Mouse (Mus musculus): Measurements from ENCODE around the gene Zbtb3. TPM values are rescaled to one million over a fixed set of nuclear protein-coding genes. Genes with fewer than 3 reads are reported as not detected.
"Not testable (repeated sequence)": the region's sequence is repeated elsewhere in the genome, so short reads cannot be mapped to it uniquely, and the experiment has no call there.

Zbtb3 gene
- total RNA-seq, 2 experiments from 2014 or later: not detected

DNA sequence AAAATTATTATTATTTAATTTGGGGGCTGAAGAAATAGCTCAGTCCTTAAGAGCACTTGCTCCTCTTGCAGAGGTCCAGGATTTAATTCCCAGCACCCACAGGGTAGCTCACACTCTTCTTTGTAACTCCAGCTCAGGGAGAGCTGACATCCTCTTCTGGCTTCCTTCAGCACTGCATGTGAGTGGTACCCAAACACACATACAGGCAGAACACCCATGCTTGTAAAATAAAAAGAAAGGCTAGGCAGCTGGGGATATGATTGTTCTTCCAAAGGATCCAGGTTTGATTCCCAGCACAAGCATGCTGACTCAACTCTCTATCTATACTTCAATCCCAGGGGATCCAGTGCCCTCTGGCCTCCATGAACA lies 3.4 kb upstream of the Zbtb3 start:
- ATAC-seq (replicated peaks; ENCODE audit: low FRiP score, poor library complexity, severe bottlenecking): no peak

DNA sequence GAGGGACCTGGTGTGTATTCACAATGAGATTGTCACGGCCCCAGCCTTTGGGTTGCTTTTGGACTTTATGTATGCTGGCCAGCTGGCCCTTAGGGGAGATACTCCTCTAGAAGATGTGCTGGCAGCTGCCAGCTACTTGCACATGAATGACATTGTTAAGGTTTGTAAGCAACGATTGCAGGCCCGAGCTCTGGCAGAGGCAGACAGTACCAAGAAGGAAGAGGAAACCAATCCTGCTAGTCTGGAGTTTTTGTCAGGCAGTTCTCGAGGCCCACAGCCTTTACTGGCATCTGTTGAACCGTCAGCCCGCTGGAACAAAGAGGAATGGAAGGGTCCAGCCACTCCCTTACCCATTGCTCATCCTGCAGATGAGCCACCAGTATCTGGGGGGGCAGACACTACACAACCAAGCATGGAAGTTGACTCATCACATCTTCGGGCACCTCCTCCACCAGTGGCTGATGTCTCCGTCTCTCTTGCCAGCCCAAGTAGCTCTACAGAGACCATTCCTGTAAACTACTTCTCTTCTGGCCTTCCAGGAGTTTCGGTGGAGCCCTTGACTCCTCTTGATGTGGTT lies 937 bp downstream of the Zbtb3 start:
- no peak for ATAC-seq (replicated peaks; ENCODE audit: low FRiP score, poor library complexity, severe bottlenecking)

DNA sequence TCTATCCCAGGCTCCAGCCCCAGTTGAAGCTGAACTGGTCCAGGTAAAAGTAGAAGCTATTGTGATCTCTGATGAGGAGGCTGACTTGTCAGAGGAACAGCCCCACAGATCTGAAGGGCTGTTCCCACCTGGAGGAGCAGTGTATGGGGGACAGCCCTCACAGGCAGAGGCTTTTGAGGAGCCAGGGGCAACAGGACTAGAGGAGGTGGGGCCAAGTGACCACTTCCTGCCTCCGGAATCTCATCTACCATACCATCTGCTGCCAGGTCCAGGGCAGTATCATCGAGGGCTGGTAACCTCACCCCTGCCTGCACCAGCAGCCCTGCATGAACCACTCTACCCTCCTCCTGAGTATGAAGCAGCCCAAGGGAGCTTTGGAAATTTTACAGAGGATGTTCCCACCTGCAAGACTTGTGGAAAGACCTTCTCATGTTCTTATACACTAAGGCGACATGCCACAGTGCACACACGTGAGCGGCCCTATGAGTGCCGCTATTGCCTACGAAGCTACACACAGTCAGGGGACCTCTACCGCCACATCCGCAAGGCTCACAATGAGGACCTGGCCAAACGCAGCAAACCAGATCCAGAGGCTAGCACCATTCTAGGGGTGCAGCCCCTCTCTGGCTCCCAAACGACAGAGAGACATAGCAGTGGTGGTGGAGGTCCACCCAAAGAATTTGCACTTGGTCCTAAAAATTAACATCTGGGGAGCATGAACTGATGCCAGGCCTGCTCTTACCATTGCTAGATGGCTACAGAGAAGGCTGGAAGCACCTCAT lies 1.7 kb downstream of the Zbtb3 start:
- ATAC-seq (replicated peaks; ENCODE audit: low FRiP score, poor library complexity, severe bottlenecking): no peak

DNA sequence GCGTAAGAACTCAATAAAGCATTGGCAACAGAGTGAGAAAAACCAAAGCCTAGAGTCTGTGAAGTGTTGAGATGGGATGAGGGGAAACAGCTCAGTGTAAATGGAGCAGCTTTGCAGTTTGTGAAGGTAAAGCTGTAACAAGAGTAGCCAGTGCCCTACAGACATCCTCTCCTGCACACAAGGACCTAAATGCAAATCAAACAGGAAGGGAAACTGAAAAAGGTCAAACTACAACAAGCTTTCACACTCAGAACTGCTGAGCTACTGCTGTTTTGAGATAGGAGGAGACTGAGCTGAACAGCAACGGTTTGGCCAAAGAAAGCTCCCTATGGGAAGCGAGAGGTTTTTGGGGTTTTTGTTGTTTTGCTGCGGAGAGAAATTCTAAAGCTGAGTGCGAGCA lies 4.5 kb downstream of the Zbtb3 start:
- ATAC-seq (replicated peaks; ENCODE audit: low FRiP score, poor library complexity, severe bottlenecking): no peak

DNA sequence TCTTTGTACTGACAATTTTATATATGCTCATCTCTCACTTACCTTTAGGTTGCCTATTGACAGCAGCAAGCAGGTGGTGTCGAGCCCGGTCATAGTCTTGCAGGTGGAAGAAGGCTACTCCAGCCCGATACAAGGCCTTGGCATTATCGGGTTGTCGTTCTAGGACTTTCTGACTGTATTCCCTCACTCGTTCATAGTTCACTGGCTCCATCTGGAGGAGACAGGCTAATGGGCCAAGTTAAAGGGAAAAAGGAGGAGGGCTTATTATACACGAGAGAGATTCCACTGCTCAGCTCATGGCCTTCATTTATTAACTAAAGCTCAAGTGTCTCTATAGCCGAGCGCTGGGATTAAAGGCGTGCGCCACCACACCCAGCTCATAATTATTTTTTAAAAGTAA lies 13.5 kb downstream of the Zbtb3 start:
- no peak for ATAC-seq (replicated peaks; ENCODE audit: low FRiP score, poor library complexity, severe bottlenecking)

DNA sequence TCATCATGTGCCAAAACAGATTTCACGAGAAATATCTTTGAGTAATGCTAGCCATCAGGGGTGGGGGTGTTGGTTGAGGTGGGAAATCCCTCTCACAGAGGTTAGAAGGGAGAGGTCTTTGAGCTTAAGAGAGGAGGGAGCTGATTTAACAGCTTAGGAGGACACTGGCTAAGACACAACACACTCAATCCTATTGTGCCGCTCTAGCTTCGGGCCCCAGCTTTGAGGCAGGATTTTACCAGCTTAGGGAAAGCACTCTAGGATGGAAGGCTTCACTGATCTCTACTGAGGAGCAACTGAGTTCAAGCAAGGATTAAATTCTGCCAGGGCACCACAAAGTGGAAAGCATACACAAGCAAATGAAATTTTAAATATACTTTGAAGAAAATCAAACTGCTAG lies 14.6 kb downstream of the Zbtb3 start:
- no peak for ATAC-seq (replicated peaks; ENCODE audit: low FRiP score, poor library complexity, severe bottlenecking)

DNA sequence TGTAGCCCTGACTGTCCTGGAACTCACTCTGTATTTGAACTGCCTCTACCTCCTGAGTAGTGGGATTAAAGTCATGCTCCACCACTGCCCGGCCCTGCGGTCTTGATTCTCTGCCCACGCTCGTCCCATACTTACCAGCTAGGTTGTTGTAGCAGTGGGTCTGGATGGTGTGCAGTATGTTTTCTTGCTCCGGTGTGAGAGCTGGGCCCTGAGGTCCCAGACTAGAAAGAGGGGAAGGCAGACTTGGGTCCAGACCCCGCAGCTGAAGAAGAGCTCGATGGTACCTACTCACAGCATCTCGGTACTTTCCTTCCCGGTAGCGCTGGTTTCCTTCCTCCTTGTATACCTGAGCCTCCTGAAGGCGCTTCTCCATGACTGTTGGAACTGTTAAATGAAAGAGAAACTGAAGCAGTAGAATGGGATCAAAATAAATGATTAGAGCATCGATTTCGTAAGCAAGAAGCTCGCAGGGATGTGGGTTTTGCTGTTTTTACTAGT lies 16.0 kb downstream of the Zbtb3 start:
- no peak for ATAC-seq (replicated peaks; ENCODE audit: low FRiP score, poor library complexity, severe bottlenecking)

DNA sequence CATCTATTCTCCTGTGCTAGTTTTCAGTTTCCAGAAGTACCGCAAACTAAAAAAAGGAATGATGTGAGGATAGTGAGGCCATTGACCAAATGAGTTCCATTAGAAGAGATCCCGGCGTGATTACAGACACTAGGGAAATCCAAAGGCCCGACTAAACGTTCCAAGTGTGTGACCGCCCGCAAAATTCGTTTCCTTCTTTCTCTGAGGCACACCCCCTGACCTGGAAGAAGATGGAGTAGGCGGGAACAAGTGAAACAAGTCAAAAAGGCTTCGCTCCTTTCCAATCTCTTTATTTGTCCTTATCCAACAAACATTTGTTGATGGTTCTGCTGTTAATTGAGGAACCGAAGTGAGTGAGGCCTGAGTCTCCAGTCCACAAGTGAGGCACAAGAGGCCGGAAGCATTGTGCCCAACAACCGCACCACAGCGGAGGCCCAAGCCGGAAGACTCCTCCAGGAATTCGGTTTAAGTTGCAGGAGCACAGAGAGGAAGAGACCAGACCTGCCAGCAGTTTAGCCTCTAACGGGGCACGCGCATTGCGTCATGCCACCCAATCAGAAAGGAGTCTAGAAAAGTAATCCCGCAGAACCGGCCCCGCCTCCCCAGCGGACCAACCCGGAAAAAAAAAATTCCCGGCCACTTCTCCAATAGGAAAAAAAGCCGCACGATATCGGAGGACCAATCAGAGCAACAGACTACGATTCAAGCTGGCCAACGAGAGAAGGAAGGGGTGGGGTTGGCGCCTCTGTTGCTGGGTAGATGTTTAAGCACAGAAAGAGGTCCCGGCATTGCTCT lies 16.6 kb downstream of the Zbtb3 start, which contains the start of gene Ttc9c:
Ttc9c (minus strand) TSS at position 533 of the 795 bp plus-strand sequence.
- peak; percentile 78 for ATAC-seq (replicated peaks; ENCODE audit: low FRiP score, poor library complexity, severe bottlenecking)

DNA sequence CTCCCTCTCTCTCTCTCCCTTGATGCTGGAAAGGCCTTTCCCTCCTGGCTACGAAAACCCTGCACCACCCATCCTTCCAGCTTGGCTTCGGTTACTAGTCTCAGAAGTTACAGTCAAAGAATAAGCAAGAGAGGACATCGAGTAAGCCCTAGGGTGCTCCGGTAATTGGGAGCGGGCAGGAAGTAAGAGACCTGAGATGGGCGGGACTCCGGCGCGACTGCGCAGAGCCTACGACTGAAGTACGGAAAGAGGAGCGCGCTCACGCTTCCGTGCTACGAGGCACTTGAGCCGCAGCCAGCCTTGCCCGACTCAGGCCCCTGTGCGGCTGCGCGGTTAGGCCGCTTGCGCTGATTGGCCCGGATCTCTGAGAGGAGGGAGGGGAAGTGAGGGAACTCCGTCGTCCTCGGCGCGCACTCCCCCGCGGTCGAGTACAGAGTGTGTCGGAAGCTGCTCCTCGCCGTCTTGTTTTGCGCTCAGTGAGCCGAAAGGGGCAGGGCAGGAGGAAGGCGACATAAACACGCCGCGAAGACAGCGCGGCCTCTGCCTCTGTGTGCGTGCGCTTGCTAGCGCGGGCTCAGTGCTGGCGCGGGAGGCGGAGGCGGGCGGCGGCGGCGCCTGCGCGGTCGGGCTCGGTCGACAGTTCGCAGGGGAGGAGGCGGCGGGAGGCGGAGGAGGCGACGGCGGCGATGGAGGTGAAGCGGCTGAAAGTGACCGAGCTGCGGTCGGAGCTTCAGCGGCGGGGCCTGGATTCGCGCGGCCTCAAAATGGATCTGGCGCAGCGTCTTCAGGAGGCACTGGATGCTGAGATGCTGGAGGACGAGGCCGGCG lies 17.5 kb downstream of the Zbtb3 start, which contains the start of gene Hnrnpul2:
Hnrnpul2 (plus strand) TSS at position 415 of the 828 bp plus-strand sequence.
- peak; percentile 83 for ATAC-seq (replicated peaks; ENCODE audit: low FRiP score, poor library complexity, severe bottlenecking)

DNA sequence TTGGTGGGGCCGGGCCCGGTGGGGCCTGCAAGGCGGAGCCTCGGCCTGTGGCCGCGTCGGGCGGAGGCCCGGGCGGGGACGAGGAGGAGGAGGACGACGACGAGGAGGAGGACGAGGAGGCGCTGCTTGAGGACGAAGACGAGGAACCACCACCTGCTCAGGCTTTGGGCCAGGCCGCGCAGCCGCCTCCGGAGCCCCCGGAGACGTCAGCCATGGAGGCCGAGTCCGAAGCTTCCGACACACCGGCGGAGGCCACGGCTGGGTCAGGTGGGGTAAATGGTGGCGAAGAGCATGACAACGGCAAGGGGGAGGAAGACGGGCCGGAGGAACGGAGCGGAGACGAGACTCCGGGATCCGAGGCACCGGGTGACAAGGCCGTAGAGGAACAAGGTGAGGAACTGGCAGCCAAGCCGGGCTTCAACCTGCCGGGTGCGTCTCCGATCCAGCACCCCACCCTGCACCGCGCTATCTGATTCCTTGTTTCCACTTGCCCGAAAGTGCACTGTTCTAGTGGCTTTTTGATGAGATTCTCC lies 18.1 kb downstream of the Zbtb3 start:
- ATAC-seq (replicated peaks; ENCODE audit: low FRiP score, poor library complexity, severe bottlenecking): peak; percentile 48

DNA sequence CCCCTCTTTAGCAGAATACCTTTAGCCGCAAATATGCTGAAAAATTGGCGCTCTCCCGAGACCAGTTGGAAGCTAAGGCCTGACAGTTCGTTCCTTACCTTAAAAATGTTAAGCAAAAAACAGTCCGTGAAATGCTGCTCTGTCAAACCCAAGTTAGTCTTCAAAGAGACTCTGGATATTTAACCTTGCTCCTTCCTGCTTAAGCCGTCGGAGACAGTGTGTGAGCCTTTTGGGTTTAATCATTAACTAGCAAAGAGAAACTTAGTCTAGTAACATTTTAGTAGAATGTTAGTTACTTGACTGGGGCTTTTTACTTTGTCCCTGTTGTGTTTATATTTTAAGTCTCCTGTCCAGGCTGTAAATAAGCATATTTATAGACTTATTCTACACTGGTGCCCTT lies 18.8 kb downstream of the Zbtb3 start:
- ATAC-seq (replicated peaks; ENCODE audit: low FRiP score, poor library complexity, severe bottlenecking): no peak

DNA sequence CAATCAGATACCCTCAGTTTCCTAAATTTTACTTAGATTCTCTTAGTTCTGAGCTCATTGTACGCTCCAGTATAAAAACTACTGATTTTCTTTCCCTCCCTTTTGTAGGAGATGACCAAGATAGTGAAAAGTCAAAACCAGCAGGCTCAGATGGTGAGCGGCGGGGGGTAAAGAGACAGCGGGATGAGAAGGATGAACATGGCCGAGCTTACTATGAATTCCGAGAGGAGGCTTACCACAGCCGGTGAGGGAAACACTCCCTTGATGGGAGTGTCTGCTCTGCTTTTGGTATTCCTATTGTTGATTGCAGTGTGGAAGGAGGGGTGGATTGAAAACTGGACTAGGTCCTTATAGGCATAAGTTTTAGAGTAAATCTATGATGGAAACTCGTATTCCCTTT lies 20.3 kb downstream of the Zbtb3 start:
- ATAC-seq (replicated peaks; ENCODE audit: low FRiP score, poor library complexity, severe bottlenecking): no peak

DNA sequence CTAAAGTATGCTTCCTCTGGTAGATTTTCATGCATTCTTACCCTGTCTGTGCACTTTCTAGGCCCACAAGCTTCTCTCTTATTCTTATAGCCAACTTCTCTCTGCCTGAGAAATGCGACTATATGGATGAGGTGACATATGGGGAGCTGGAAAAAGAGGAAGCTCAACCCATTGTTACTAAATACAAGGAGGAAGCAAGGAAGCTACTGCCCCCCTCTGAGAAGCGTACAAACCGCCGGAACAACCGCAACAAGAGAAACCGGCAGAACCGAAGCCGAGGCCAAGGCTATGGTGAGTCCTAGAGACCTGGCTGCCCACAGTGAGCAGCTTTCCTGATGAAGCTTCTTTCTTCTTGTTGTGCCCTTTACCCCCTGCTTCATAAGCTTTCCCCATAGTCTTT lies 27.3 kb downstream of the Zbtb3 start, which contains the start of gene AC129217.1:
AC129217.1 (plus strand) TSS at position 114 of the 400 bp plus-strand sequence.
- no peak for ATAC-seq (replicated peaks; ENCODE audit: low FRiP score, poor library complexity, severe bottlenecking)

DNA sequence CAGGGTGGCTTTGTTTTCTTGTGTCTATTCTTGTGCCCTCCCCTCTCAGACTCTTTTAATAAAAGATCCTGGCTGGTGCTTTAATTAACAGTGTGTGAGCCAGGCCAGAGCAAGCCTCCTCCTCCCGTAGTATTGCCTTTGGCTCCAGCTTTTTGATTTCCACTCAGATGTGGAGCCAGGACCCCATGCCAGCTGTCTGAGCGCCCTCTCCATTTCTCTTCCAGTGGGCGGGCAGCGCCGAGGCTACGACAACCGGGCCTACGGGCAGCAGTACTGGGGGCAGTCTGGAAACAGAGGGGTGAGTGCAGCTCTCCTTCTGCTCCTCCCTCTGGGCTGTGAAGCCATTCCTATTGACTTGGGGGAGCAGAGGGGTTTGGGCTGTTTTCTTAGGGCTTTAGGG lies 28.3 kb downstream of the Zbtb3 start:
- no peak for ATAC-seq (replicated peaks; ENCODE audit: low FRiP score, poor library complexity, severe bottlenecking)

DNA sequence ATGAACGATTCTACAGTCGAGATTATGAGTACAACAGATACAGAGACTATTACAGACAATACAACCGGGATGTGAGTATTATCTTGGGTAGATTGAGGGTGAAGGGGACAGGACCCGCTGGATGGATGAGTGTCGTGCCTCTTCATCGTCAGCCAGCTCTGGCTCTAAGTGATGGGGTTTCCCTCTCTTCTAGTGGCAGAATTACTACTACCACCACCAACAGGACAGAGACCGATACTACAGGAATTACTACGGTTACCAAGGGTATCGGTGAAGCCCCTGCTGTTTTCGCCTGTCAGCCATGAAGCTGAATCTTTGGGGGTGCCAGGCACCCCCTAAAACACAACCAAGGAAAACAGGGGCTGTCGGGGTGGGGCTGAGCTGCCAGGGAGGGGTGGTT lies 28.9 kb downstream of the Zbtb3 start:
- ATAC-seq (replicated peaks; ENCODE audit: low FRiP score, poor library complexity, severe bottlenecking): no peak

DNA sequence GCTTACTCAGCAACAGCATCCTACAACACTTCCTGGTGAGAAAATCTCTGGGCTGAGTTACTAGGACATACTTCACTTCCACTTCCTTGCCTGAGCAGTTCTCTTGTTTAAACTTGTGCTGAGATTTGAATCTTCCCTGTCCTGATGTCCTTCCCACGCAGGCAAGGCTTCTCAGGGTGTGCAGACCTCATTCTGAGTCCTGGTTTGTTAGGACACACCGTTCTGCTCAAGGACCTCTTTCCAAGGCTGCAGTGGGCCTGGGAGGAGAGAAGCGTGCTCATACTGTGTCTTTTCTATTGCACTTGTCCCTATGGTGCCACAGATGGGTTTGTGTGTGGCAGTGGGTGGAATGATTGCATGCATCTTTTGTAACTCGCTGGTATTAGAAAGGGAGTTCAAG lies 30.6 kb downstream of the Zbtb3 start:
- ATAC-seq (replicated peaks; ENCODE audit: low FRiP score, poor library complexity, severe bottlenecking): no peak

DNA sequence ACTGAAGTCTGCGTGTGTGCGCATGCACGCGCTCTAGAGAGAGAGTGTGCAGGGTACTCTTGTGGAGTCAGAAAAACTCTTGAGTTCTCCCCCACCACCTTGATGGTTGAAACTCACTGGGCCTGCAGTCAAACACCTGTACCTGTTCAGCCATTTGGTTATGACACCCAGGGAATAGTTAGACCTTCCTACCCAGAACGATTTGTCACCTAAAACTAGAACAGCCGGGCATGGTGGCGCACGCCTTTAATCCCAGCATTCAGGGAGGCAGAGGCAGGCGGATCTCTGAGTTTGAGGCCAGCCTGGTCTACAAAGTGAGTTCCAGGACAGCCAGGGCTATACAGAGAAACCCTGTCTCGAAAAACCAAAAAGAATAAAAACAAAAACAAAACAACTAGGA lies 34.0 kb downstream of the Zbtb3 start:
- not testable (repeated sequence) for ATAC-seq (replicated peaks; ENCODE audit: low FRiP score, poor library complexity, severe bottlenecking)

DNA sequence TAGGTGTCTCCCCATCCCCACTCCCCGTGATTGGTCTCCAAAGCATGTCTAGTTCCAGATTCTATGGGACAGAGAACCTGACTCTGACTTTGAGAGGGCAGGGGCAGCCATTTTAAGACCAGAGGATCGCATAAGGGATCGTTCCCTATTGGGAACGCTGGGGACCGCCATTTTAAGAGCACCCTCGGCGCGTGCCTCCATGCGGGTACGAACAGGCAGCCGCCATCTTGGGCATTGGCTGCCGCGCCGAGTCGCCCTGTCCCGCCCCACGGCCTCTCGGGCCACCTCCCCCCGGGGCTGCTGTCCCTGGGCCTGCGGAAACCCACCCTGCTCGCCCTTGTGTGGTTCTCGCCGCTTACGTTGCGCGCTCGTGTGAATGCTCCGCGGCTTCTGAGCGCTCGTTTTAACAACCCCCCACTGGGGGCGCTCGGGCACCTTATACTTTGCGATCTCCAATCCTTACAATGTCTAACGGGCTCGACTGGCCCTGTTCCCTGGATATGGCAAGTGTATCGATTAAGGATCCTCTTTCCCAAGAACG lies 35.0 kb downstream of the Zbtb3 start, which contains the start of gene Bscl2:
Bscl2 (plus strand) TSS at position 217 of the 541 bp plus-strand sequence.
- ATAC-seq (replicated peaks; ENCODE audit: low FRiP score, poor library complexity, severe bottlenecking): peak; percentile 73
